Mouse (Mus musculus): Measurements from ENCODE around the gene Adam15. TPM values are rescaled to one million over a fixed set of nuclear protein-coding genes. Genes with fewer than 3 reads are reported as not detected.

Adam15 gene
- total RNA-seq, 2 experiments from 2014 or later: 108 to 123 TPM

DNA sequence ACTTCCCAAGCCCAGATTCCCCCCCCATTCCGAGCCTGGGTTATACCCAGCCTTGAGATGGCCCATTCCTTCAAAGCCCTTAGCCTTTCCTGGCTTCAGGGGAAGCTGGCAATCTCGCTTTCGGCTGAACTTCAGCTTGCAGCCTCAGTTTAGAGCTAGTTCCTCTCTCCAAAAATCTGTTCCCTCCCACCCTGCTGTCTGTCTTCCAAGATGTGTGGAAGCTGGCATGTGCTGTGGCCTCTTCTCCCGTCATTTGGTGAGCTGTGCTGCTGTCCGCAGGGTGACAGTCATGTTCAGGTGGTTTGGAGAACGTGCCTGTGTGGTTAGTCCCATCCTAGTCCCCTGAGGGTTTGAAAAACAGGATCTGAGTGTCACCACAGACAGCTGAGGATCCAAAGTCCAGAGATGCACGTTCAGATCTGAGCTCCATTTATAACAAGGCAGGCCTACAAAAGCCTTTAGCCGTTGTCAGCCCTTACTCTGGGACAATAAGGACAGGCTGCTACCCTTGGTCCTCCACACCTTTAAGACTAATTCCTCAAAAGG lies 54.0 kb downstream of the Adam15 start:
- peak in 1 of 2 experiments; percentile 50 for DNase-seq

DNA sequence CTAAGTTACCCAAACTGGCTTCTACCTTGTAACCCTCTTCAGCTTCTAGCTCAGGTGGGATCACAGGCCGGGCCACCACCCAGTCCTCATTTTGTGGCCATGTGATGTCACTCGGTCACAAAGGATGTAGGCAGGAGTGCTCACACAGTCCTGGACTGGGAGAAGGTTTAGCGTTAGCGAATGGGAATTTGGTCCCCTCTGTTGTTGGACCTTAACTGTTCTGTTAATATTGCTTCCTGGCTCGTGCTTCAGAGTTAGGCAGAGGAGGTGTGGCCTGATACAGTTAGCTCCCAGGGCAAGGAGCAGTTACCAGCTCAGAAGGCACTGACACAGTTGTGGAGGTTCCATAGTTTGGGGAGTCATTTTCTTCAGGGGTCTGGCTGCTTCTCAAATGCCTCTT lies 55.6 kb downstream of the Adam15 start:
- no peak for DNase-seq

DNA sequence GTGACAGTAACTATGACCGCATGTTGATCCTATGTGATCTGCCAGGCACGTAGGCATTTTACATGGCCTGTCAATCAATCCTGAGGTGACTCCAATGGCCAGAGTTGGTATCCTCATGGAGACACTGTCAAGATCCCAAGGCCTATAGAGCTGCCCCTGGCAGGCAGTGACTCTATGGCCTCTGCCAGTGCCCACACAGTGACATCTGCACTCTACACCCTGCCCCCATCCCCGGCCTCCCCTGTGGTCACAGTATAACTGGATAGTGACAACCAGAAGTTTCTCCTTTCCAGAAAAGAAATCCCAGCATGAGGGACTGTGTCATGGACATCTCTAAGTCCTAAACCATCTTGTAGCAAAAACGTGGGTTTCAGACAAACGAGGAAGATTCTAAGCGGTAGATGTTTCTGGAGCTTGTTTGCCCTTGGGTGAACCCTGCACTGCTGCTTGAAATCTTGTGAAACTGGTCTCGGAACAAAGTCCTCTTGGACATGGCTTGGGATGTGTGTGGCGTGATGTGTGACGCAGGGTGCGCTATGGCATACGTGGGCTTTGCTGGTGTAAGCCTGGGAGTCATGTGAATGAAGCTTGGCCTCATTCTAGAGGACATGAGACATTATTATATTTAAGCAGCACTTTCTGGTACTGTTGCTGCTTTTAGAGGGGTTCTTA lies 56.4 kb downstream of the Adam15 start:
- no peak for DNase-seq

DNA sequence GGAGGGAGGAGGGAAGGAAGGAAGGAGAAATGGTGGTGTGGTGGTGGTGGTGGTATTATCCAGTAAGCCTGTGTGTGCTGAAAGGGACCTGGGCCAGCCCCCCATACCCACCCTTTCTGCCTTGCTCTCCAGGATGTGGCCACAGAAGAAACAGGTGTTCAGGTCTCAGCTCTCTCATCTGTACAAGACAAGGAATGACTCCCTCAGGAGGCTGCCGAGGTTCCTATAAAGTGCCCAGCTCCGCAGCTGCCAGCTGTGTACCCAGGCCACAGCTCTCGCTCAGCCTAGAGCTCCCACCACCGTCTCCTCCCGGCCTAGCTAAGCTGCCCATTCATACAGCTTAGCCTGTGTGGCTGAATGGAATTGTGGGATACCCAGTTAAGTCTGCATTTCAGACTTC lies 57.5 kb downstream of the Adam15 start:
- no peak for DNase-seq

DNA sequence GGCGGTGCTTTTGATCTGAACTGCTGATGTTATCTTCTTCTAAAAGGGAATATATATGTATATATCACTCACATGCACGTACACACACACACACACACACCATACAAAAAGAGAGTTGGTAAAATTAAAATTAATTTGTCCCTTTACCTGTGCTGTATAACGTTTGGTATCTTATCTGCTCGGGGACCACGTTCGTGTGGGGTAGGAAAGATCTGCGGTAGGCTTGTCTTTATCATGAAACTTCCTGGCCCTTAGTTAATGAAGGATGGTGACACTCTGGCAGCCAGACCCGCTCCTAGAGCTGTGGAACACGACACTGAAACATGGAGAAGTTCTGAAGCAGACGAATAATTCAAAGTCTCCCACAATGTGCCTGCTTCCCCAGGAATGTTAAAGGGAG lies 57.9 kb downstream of the Adam15 start:
- DNase-seq: no peak

Other genes starting within 250 kb of the Adam15 start
- gene Gm43738, start 248.9 kb downstream of the Adam15 start, total RNA-seq (2021): not detected
- gene Fdps, start 248.0 kb downstream of the Adam15 start, total RNA-seq (2021): 10 to 100 TPM; 78.8 to 80.0 TPM
- gene Pklr, start 213.9 kb downstream of the Adam15 start, total RNA-seq (2021): not detected
- 10 to 100 TPM; 11.8 to 12.1 TPM for gene Hcn3, start 189.8 kb downstream of the Adam15 start, total RNA-seq (2021)
- 10 to 100 TPM; 52.0 to 53.4 TPM for gene Clk2, start 185.2 kb downstream of the Adam15 start, total RNA-seq (2021)
- 10 to 100 TPM; 66.8 to 71.9 TPM for gene Scamp3, start 172.5 kb downstream of the Adam15 start, total RNA-seq (2021)
- 10 to 100 TPM; 57.8 to 71.0 TPM for gene Fam189b, start 166.9 kb downstream of the Adam15 start, total RNA-seq (2021)
- gene Gba, start 147.1 kb downstream of the Adam15 start, total RNA-seq (2021): 10 to 100 TPM; 57.0 to 61.9 TPM
- 10 to 100 TPM; 37.7 to 38.1 TPM for gene Thbs3, start 134.8 kb downstream of the Adam15 start, total RNA-seq (2021)
- 10 to 100 TPM; 89.5 to 93.8 TPM for gene Mtx1, start 122.9 kb downstream of the Adam15 start, total RNA-seq (2021)
- gene Muc1, start 120.9 kb downstream of the Adam15 start, total RNA-seq (2021): 1 to 10 TPM in 1 of 2 experiments, under 1 TPM in 1; 0.61 to 1.0 TPM
- 10 to 100 TPM; 71.4 to 86.2 TPM for gene Krtcap2, start 104.0 kb downstream of the Adam15 start, total RNA-seq (2021)
- 10 to 100 TPM; 86.7 to 93.7 TPM for gene Trim46, start 103.7 kb downstream of the Adam15 start, total RNA-seq (2021)
- 10 to 100 TPM; 50.4 to 65.2 TPM for gene Dpm3, start 90.6 kb downstream of the Adam15 start, total RNA-seq (2021)
- gene Slc50a1, start 79.4 kb downstream of the Adam15 start, total RNA-seq (2021): 10 to 100 TPM; 44.0 to 47.1 TPM
- gene Efna1, start 68.9 kb downstream of the Adam15 start, total RNA-seq (2021): 1 to 10 TPM; 8.8 to 9.9 TPM
- 10 to 100 TPM; 67.0 to 69.9 TPM for gene Efna3, start 27.0 kb downstream of the Adam15 start, total RNA-seq (2021)
- gene Efna4, start 12.0 kb downstream of the Adam15 start, total RNA-seq (2021): under 1 TPM; 0.56 to 0.62 TPM
- gene Dcst2, start 12.0 kb upstream of the Adam15 start, total RNA-seq (2021): under 1 TPM in 1 of 2 experiments, not detected in 1; 0.43 TPM
- not detected for gene Dcst1, start 15.3 kb upstream of the Adam15 start, total RNA-seq (2021)
- gene Zbtb7b, start 44.8 kb upstream of the Adam15 start, total RNA-seq (2021): 10 to 100 TPM; 15.1 to 16.1 TPM
- 1 to 10 TPM; 4.6 to 6.3 TPM for gene Lenep, start 52.8 kb upstream of the Adam15 start, total RNA-seq (2021)
- 10 to 100 TPM; 35.8 to 39.2 TPM for gene Flad1, start 61.9 kb upstream of the Adam15 start, total RNA-seq (2021)
- gene Cks1b, start 68.4 kb upstream of the Adam15 start, total RNA-seq (2021): 1 to 10 TPM; 3.1 TPM
- 10 to 100 TPM; 12.1 to 12.4 TPM for gene Shc1, start 68.4 kb upstream of the Adam15 start, total RNA-seq (2021)
- 10 to 100 TPM; 59.4 to 64.8 TPM for gene Pygo2, start 80.2 kb upstream of the Adam15 start, total RNA-seq (2021)
- gene Pbxip1, start 86.7 kb upstream of the Adam15 start, total RNA-seq (2021): 10 to 100 TPM; 38.3 to 43.4 TPM
- gene Pmvk, start 104.5 kb upstream of the Adam15 start, total RNA-seq (2021): 10 to 100 TPM; 28.3 to 28.4 TPM
- gene Kcnn3, start 170.2 kb upstream of the Adam15 start, total RNA-seq (2021): 10 to 100 TPM; 24.4 to 29.0 TPM